Mouse (Mus musculus) limb, embryonic 14.5 days (tissue): Measurements from ENCODE around the gene Rbmx2. TPM values are rescaled to one million over a fixed set of nuclear protein-coding genes. Genes with fewer than 3 reads are reported as not detected.

ENCODE experiments used
- ATAC-seq: fragments of 200-750 bp; cut with Nextera tagmentation; 2 replicates; pipeline ENCODE4 v1.8.0; 2017; ENCODE audit warnings: low read depth, moderate number of reproducible peaks, moderate TSS enrichment; ENCODE audit not compliant: low FRiP score
- DNase-seq: peaks from one replicate; pipeline ENCODE4 v3.0.0-alpha.2; 2015; ENCODE audit warnings: low spot score
- H3K27ac ChIP-seq: fragments of 300-500 bp; sonication (generic); replicated peaks from 2 replicates; pipeline ENCODE4 v1.5.1; 2014; ENCODE audit warnings: low read depth, mild to moderate bottlenecking, low read length, moderate library complexity, mixed read lengths
- H3K27me3 ChIP-seq: fragments of 300-500 bp; sonication (generic); 2 replicates; pipeline ENCODE4 v1.6.1; 2014; ENCODE audit warnings: low read length, mixed read lengths; ENCODE audit not compliant: control insufficient read depth, insufficient read depth
- H3K36me3 ChIP-seq: fragments of 300-500 bp; sonication (generic); 2 replicates; pipeline ENCODE4 v1.6.1; 2014; ENCODE audit warnings: mild to moderate bottlenecking, low read length, moderate library complexity, mixed read lengths; ENCODE audit not compliant: control insufficient read depth, insufficient read depth
- H3K4me1 ChIP-seq: fragments of 300-500 bp; sonication (generic); 2 replicates; pipeline ENCODE4 v1.6.1; 2014; ENCODE audit warnings: antibody characterized with exemption, low read length, mixed read lengths; ENCODE audit not compliant: control insufficient read depth, insufficient read depth
- H3K4me2 ChIP-seq: fragments of 300-500 bp; sonication (generic); replicated peaks from 2 replicates; pipeline ENCODE4 v1.6.1; 2014; ENCODE audit warnings: low read depth, mild to moderate bottlenecking, low read length, moderate library complexity; ENCODE audit not compliant: severe bottlenecking
- H3K4me3 ChIP-seq: fragments of 300-500 bp; sonication (generic); replicated peaks from 2 replicates; pipeline ENCODE4 v1.5.1; 2014; ENCODE audit warnings: low read length
- H3K9ac ChIP-seq: fragments of 300-500 bp; sonication (generic); 2 replicates; pipeline ENCODE4 v1.6.1; 2014; ENCODE audit warnings: mild to moderate bottlenecking, low read depth, low read length, moderate library complexity; ENCODE audit not compliant: severe bottlenecking
- H3K9me3 ChIP-seq: fragments of 300-500 bp; sonication (generic); 2 replicates; pipeline ENCODE4 v1.6.1; 2016; ENCODE audit warnings: low read length; ENCODE audit not compliant: control insufficient read depth
- POLR2A ChIP-seq: fragments of 200-500 bp; IDR thresholded peaks from 2 replicates; pipeline ENCODE4 v1.8.0; 2012; ENCODE audit warnings: inconsistent platforms, mild to moderate bottlenecking, moderate library complexity, borderline replicate concordance; ENCODE audit not compliant: insufficient read depth, insufficient read length; ENCODE audit errors: extremely low read depth
- WGBS: fragments of 180-500 bp; shearing (Covaris S2); extraction: QIAGEN DNeasy Blood & Tissue Kit; methylation state at CpG from one replicate; pipeline ENCODE4 v1.1.7; 2014; 5-methylcytosine and 5-hydroxymethylcytosine counted together
- polyA plus RNA-seq, 2 experiments: library from polyadenylated mRNA; depleted of rRNA in 1 of 2; stranded (reverse) in 1 of 2; unstranded in 1 of 2; fragments of >200 nt; fragmentation: Nextera tagmentation in 1 of 2; extraction: Ambion mirVana in 1 of 2; gene quantifications; 2 replicates each; pipeline versions ENCODE4 v1.2.1 to v1.2.3; 2012 to 2014

Rbmx2 gene
- polyA plus RNA-seq, 2 experiments: 13.6 to 25.7 TPM

GRCm38 (mm10) chrX:48754710-48755283 lies 60.0 kb downstream of the Rbmx2 start:
- no peaks in the 10 kb centered on the region for H3K36me3 ChIP-seq
- WGBS: 74% methylated on average over 2 of the region's 2 CpGs
- ATAC-seq (no peak), DNase-seq (no peak)
- no peaks in the 10 kb centered on the region for H3K4me1 ChIP-seq
- H3K27me3 ChIP-seq: no peaks in the 10 kb centered on the region
- no peaks in the 10 kb centered on the region for H3K9me3 ChIP-seq
- TF ChIP-seq POLR2A: no peak
- no peak overlapping the region for H3K27ac ChIP-seq
- no peak overlapping the region for H3K9ac ChIP-seq
- H3K4me2 ChIP-seq: no peak overlapping the region
- H3K4me3 ChIP-seq: no peak overlapping the region

Other genes starting within 250 kb of the Rbmx2 start
- gene Elf4, start 231.9 kb upstream of the Rbmx2 start, polyA plus RNA-seq (2012; rRNA removed): 24.3 and 29.6 TPM in 2 replicates
- 11.1 and 12.0 TPM in 2 replicates for gene Elf4, start 231.9 kb upstream of the Rbmx2 start, polyA plus RNA-seq (2014; fragmentation: Nextera tagmentation; extraction: Ambion mirVana)
- gene Aifm1, start 181.4 kb upstream of the Rbmx2 start, polyA plus RNA-seq (2012; rRNA removed): 29.8 and 41.1 TPM in 2 replicates
- gene Aifm1, start 181.4 kb upstream of the Rbmx2 start, polyA plus RNA-seq (2014; fragmentation: Nextera tagmentation; extraction: Ambion mirVana): 54.9 and 57.3 TPM in 2 replicates
- 4.8 TPM in 2 replicates for gene Rab33a, start 175.7 kb upstream of the Rbmx2 start, polyA plus RNA-seq (2012; rRNA removed)
- 4.1 and 4.2 TPM in 2 replicates for gene Rab33a, start 175.7 kb upstream of the Rbmx2 start, polyA plus RNA-seq (2014; fragmentation: Nextera tagmentation; extraction: Ambion mirVana)
- 38.9 and 48.8 TPM in 2 replicates for gene Zfp280c, start 100.5 kb upstream of the Rbmx2 start, polyA plus RNA-seq (2012; rRNA removed)
- gene Zfp280c, start 100.5 kb upstream of the Rbmx2 start, polyA plus RNA-seq (2014; fragmentation: Nextera tagmentation; extraction: Ambion mirVana): 13.3 and 16.8 TPM in 2 replicates
- 10.9 and 12.1 TPM in 2 replicates for gene Slc25a14, start 71.6 kb upstream of the Rbmx2 start, polyA plus RNA-seq (2012; rRNA removed)
- gene Slc25a14, start 71.6 kb upstream of the Rbmx2 start, polyA plus RNA-seq (2014; fragmentation: Nextera tagmentation; extraction: Ambion mirVana): 12.6 and 13.7 TPM in 2 replicates
- gene Gpr119, start 20.5 kb upstream of the Rbmx2 start, polyA plus RNA-seq (2012; rRNA removed): not detected in 2 replicates
- not detected in 2 replicates for gene Gpr119, start 20.5 kb upstream of the Rbmx2 start, polyA plus RNA-seq (2014; fragmentation: Nextera tagmentation; extraction: Ambion mirVana)
- not detected in 2 replicates for gene Gm595, start 182.7 kb downstream of the Rbmx2 start, polyA plus RNA-seq (2012; rRNA removed)
- gene Gm595, start 182.7 kb downstream of the Rbmx2 start, polyA plus RNA-seq (2014; fragmentation: Nextera tagmentation; extraction: Ambion mirVana): not detected in 2 replicates